Mouse (Mus musculus): ENCODE measurements around the gene Vmn2r115. TPM values are rescaled to one million over a fixed set of nuclear protein-coding genes. Genes with fewer than 3 reads are reported as not detected.
"Not testable (repeated sequence)": the region's sequence is repeated elsewhere in the genome, so short reads cannot be mapped to it uniquely, and the experiment has no call there.

Gene Vmn2r115
- total RNA-seq (2014; rRNA removed; ENCODE audit: low replicate concordance) (not detected in 2 replicates), polyA plus RNA-seq (2015; fragmentation: Nextera tagmentation; extraction: Ambion mirVana) (not detected in 2 replicates)

DNA sequence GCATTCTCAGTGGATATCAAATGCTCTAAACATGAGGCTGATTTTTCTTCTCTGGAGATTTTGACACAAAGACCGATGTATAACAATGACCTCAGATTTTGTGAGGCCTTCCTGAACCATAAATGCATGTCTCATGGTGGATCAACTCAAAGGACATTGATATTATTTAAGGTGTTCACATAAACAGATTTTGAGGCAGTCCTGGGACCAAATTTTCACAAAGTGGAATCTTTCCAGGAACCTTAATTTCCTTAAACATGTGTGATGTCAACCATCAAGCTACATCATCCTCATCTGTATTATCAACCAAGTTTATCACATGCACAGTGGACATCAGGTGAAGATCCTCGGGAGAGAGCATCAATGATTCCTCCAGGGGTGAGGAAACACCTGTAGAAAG lies at the start of gene Vmn2r115:
TSS of gene Vmn2r115 (plus strand) at position 301 of the 400 bp plus-strand sequence.
- 39% methylated on average over 2 of the region's 2 CpGs for WGBS
- not testable (repeated sequence) for H3K27me3 ChIP-seq (ENCODE audit: control insufficient read depth, insufficient read depth, low read length); H3K36me3 ChIP-seq (replicated peaks; ENCODE audit: control insufficient read depth, insufficient read depth, low read length); H3K27ac ChIP-seq (ENCODE audit: low read depth); H3K9ac ChIP-seq (replicated peaks; ENCODE audit: low read depth, low read length); H3K4me3 ChIP-seq (ENCODE audit: low read depth, low read length); DNase-seq (ENCODE audit: low spot score); ATAC-seq (ENCODE audit: insufficient read depth, low read depth); H3K4me1 ChIP-seq (ENCODE audit: control insufficient read depth, insufficient read depth); H3K9me3 ChIP-seq (replicated peaks; ENCODE audit: control insufficient read depth, low read length); H3K4me2 ChIP-seq (ENCODE audit: low read depth, low read length)

- not testable (repeated sequence) for H3K36me3 ChIP-seq (replicated peaks; ENCODE audit: control insufficient read depth, insufficient read depth, low read length); H3K9me3 ChIP-seq (replicated peaks; ENCODE audit: control insufficient read depth, low read length); H3K4me1 ChIP-seq (ENCODE audit: control insufficient read depth, insufficient read depth); H3K27ac ChIP-seq (ENCODE audit: low read depth); H3K4me3 ChIP-seq (ENCODE audit: low read depth, low read length); H3K27me3 ChIP-seq (ENCODE audit: control insufficient read depth, insufficient read depth, low read length); ATAC-seq (ENCODE audit: insufficient read depth, low read depth); DNase-seq (ENCODE audit: low spot score); H3K9ac ChIP-seq (replicated peaks; ENCODE audit: low read depth, low read length); H3K4me2 ChIP-seq (ENCODE audit: low read depth, low read length)
- 53% methylated on average over 2 of the region's 2 CpGs for WGBS
These were observed 31.1 kb upstream of the Vmn2r115 start, which contains the start of gene Vmn2r114 for GRCm38 (mm10) chr17:23312437-23312836. Gene Vmn2r114 (minus strand): TSS chr17:23312537.

DNA sequence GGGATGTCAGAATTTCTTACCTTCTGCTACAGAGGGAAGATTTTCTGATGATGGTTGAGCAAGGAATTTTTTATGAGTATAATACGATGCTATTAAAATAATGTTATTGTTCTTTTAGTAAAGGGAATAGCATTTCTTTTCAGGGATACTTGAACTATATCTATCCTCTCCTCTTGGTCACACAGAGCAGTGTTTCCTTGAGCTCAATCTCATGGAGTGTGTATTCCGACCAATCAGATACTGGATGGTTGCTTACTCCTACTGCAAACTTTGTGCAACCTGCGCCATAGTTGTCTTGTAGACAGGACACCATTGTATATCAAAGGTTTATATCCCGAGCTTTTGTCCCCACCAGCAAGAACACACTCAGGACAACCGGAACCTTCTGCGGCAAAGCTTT lies 12.9 kb upstream of the Vmn2r115 start:
- no peak for DNase-seq (ENCODE audit: low spot score)
- Histone ChIP-seq H3K4me3 (ENCODE audit: low read depth, low read length) (no peak overlapping the region), H3K4me1 (ENCODE audit: control insufficient read depth, insufficient read depth) (no peaks in the 10 kb centered on the region), H3K9me3 (replicated peaks; ENCODE audit: control insufficient read depth, low read length) (peaks cover 11% of the 10 kb centered on the region), H3K36me3 (replicated peaks; ENCODE audit: control insufficient read depth, insufficient read depth, low read length) (no peaks in the 10 kb centered on the region), H3K9ac (replicated peaks; ENCODE audit: low read depth, low read length) (no peak overlapping the region), H3K27ac (ENCODE audit: low read depth) (no peak overlapping the region), H3K27me3 (ENCODE audit: control insufficient read depth, insufficient read depth, low read length) (no peaks in the 10 kb centered on the region), H3K4me2 (ENCODE audit: low read depth, low read length) (no peak overlapping the region)
- no peak for ATAC-seq (ENCODE audit: insufficient read depth, low read depth)
- TF ChIP-seq CTCF (IDR thresholded peaks at IDR 0.05; ENCODE audit: low read depth) (no peak), EP300 (IDR thresholded peaks at IDR 0.05; ENCODE audit: low read depth) (no peak)
- WGBS: 63% methylated on average over 6 of the region's 6 CpGs

DNA sequence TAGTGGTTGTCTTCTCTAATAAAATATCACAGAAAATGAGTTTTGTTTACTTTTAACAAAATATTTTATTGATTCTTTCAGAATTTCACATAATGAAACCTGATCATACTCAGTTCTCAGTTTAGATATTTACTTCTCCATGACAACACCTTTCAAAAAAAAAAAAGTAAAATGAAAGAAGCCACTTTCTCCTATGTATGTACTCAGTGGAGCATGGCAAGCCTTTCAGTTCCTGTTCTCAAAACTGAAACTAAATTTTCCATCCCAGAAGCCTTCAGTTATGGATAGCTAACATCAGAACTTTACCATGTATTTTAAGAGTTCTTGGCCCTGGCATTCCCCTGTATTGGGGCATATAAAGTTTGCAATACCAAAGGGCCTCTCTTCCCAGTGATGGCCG lies 8.1 kb downstream of the Vmn2r115 start:
- Histone ChIP-seq H3K9ac (replicated peaks; ENCODE audit: low read depth, low read length) (no peak overlapping the region), H3K4me1 (ENCODE audit: control insufficient read depth, insufficient read depth) (no peaks in the 10 kb centered on the region), H3K36me3 (replicated peaks; ENCODE audit: control insufficient read depth, insufficient read depth, low read length) (no peaks in the 10 kb centered on the region), H3K27me3 (ENCODE audit: control insufficient read depth, insufficient read depth, low read length) (no peaks in the 10 kb centered on the region), H3K4me2 (ENCODE audit: low read depth, low read length) (no peak overlapping the region), H3K9me3 (replicated peaks; ENCODE audit: control insufficient read depth, low read length) (no peaks in the 10 kb centered on the region), H3K27ac (ENCODE audit: low read depth) (no peak overlapping the region), H3K4me3 (ENCODE audit: low read depth, low read length) (no peak overlapping the region)
- 21% methylated on average over 1 of the region's 1 CpGs for WGBS
- DNase-seq (ENCODE audit: low spot score) (no peak), ATAC-seq (ENCODE audit: insufficient read depth, low read depth) (no peak)
- TF ChIP-seq EP300 (IDR thresholded peaks at IDR 0.05; ENCODE audit: low read depth) (no peak), CTCF (IDR thresholded peaks at IDR 0.05; ENCODE audit: low read depth) (no peak)

- not testable (repeated sequence) for DNase-seq (ENCODE audit: low spot score); ATAC-seq (ENCODE audit: insufficient read depth, low read depth); H3K27ac ChIP-seq (ENCODE audit: low read depth); H3K4me2 ChIP-seq (ENCODE audit: low read depth, low read length); H3K27me3 ChIP-seq (ENCODE audit: control insufficient read depth, insufficient read depth, low read length); H3K9ac ChIP-seq (replicated peaks; ENCODE audit: low read depth, low read length); H3K9me3 ChIP-seq (replicated peaks; ENCODE audit: control insufficient read depth, low read length); H3K4me3 ChIP-seq (ENCODE audit: low read depth, low read length); H3K4me1 ChIP-seq (ENCODE audit: control insufficient read depth, insufficient read depth); H3K36me3 ChIP-seq (replicated peaks; ENCODE audit: control insufficient read depth, insufficient read depth, low read length)
These were observed 40.8 kb downstream of the Vmn2r115 start, which contains the start of gene Vmn2r116 for GRCm38 (mm10) chr17:23384304-23384703. Gene Vmn2r116 (plus strand): TSS chr17:23384604.

Other genes starting within 250 kb of the Vmn2r115 start
- 3.4 and 4.8 TPM in 2 replicates for gene Zfp40, start 150.5 kb upstream of the Vmn2r115 start, total RNA-seq (2014; rRNA removed; ENCODE audit: low replicate concordance)
- 6.1 and 7.1 TPM in 2 replicates for gene Zfp40, start 150.5 kb upstream of the Vmn2r115 start, polyA plus RNA-seq (2015; fragmentation: Nextera tagmentation; extraction: Ambion mirVana)
- gene Vmn2r114, start 31.2 kb upstream of the Vmn2r115 start, total RNA-seq (2014; rRNA removed; ENCODE audit: low replicate concordance): not detected in 2 replicates
- gene Vmn2r114, start 31.2 kb upstream of the Vmn2r115 start, polyA plus RNA-seq (2015; fragmentation: Nextera tagmentation; extraction: Ambion mirVana): not detected in 2 replicates
- not detected in 2 replicates for gene Vmn2r116, start 40.9 kb downstream of the Vmn2r115 start, total RNA-seq (2014; rRNA removed; ENCODE audit: low replicate concordance)
- gene Vmn2r116, start 40.9 kb downstream of the Vmn2r115 start, polyA plus RNA-seq (2015; fragmentation: Nextera tagmentation; extraction: Ambion mirVana): not detected in 2 replicates
- not detected in 2 replicates for gene Vmn2r117, start 136.0 kb downstream of the Vmn2r115 start, total RNA-seq (2014; rRNA removed; ENCODE audit: low replicate concordance)
- not detected in 2 replicates for gene Vmn2r117, start 136.0 kb downstream of the Vmn2r115 start, polyA plus RNA-seq (2015; fragmentation: Nextera tagmentation; extraction: Ambion mirVana)
- 12.6 and 21.4 TPM in 2 replicates for gene Zfp213, start 220.5 kb downstream of the Vmn2r115 start, total RNA-seq (2014; rRNA removed; ENCODE audit: low replicate concordance)
- gene Zfp213, start 220.5 kb downstream of the Vmn2r115 start, polyA plus RNA-seq (2015; fragmentation: Nextera tagmentation; extraction: Ambion mirVana): 9.6 and 9.8 TPM in 2 replicates